Mouse (Mus musculus) forebrain, embryonic 11.5 days (tissue): ENCODE measurements at regions not wholly inside any gene's neighbourhood (a gene's known extent, or its start where the extent isn't known, plus 50 kb on each side); places are given as distances from the start of the nearest gene placed in this dataset.

Experiments used
- ATAC-seq: fragments of 200-750 bp; cut with Nextera tagmentation; replicated peaks from 2 replicates; pipeline ENCODE4 v1.8.0; 2017; ENCODE audit warnings: moderate TSS enrichment; ENCODE audit not compliant: low FRiP score
- DNase-seq: peaks from one replicate; pipeline ENCODE4 v3.0.0-alpha.2; 2017; ENCODE audit warnings: low spot score
- H3K27ac ChIP-seq: fragments of 300-500 bp; sonication (generic); 2 replicates; pipeline ENCODE4 v1.5.1; 2014; ENCODE audit warnings: low read depth, low read length
- H3K27me3 ChIP-seq: fragments of 300-500 bp; sonication (generic); 2 replicates; pipeline ENCODE4 v1.6.1; 2014; ENCODE audit warnings: mild to moderate bottlenecking, low read length, mixed read lengths; ENCODE audit not compliant: control insufficient read depth, insufficient read depth
- H3K36me3 ChIP-seq: fragments of 300-500 bp; sonication (generic); 2 replicates; pipeline ENCODE4 v1.6.1; 2014; ENCODE audit warnings: mild to moderate bottlenecking, low read length, moderate library complexity, mixed read lengths; ENCODE audit not compliant: control insufficient read depth, insufficient read depth
- H3K4me1 ChIP-seq: fragments of 300-500 bp; sonication (generic); replicated peaks from 2 replicates; pipeline ENCODE4 v1.6.1; 2014; ENCODE audit warnings: low read length, mixed read lengths; ENCODE audit not compliant: control insufficient read depth, insufficient read depth
- H3K4me2 ChIP-seq: fragments of 300-500 bp; sonication (generic); 2 replicates; pipeline ENCODE4 v1.6.1; 2014; ENCODE audit warnings: low read depth, mild to moderate bottlenecking, low read length, moderate library complexity, mixed read lengths; ENCODE audit not compliant: severe bottlenecking
- H3K4me3 ChIP-seq: fragments of 300-500 bp; sonication (generic); 2 replicates; pipeline ENCODE4 v1.5.1; 2014; ENCODE audit warnings: low read depth, low read length
- H3K9ac ChIP-seq: fragments of 300-500 bp; sonication (generic); 2 replicates; pipeline ENCODE4 v1.6.1; 2014; ENCODE audit warnings: low read length
- H3K9me3 ChIP-seq: fragments of 300-500 bp; sonication (generic); 2 replicates; pipeline ENCODE4 v1.6.1; 2016; ENCODE audit warnings: low read length, mixed read lengths; ENCODE audit not compliant: control insufficient read depth
- WGBS: fragments of 180-500 bp; shearing (Covaris S2); extraction: QIAGEN DNeasy Blood & Tissue Kit; methylation state at CpG from one replicate; pipeline ENCODE4 v1.1.7; 2014; 5-methylcytosine and 5-hydroxymethylcytosine counted together

DNA sequence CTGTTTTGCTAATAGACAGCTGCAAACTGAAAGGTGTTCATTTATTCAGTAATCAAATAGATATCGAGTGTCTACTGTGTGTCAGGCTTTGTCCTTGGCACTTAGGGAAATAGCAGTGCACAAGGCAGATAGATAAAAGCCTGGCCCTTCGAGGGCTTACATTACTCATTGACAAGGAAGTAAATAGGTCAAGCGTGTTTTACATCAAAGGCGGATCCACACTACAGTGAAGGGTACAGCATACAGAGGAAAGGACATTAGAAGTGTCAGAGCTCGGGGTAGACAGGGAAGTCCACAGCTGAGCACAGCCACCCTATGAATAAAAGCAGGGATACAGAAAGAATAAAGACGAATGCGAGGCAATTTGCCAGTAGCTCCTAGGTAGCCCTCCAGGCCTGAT lies 251.6 kb upstream of the Zfp703 start:
- Histone ChIP-seq H3K27me3 (no peaks in the 10 kb centered on the region), H3K9ac (no peak overlapping the region), H3K27ac (no peak overlapping the region), H3K4me2 (no peak overlapping the region), H3K4me1 (no peaks in the 10 kb centered on the region), H3K4me3 (no peak overlapping the region), H3K9me3 (no peaks in the 10 kb centered on the region), H3K36me3 (no peaks in the 10 kb centered on the region)
- ATAC-seq (no peak), DNase-seq (no peak)
- WGBS, result 79% methylated on average over 7 of the region's 7 CpGs

- Histone ChIP-seq H3K4me2 (no peak overlapping the region), H3K27ac (no peak overlapping the region), H3K9me3 (no peaks in the 10 kb centered on the region), H3K4me3 (no peak overlapping the region), H3K9ac (no peak overlapping the region), H3K4me1 (no peaks in the 10 kb centered on the region), H3K27me3 (no peaks in the 10 kb centered on the region), H3K36me3 (no peaks in the 10 kb centered on the region)
- no peak for ATAC-seq
- 78% methylated on average over 5 of the region's 5 CpGs for WGBS
- no peak for DNase-seq
These were observed 247.8 kb upstream of the Zfp703 start for GRCm38 (mm10) chr8:26729351-26729750.

DNA sequence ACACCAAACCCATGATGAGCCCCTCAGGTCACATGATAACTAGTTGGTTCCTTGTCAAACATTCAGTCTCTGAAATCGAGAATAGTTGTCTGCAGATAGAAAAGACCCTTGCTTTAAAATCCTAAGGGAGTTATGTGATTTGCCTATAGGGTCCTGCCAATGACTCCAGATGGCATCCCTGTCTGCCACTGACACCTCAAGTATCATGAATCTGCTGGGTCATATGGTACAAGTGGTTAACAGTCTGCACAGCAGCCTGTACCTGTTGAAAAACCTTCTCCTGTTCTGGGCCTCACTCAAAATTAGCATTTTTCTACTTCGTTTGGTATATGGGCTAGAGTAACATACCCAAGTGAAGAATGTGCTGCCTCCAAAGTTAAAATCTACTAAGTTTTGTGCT lies 246.0 kb upstream of the Zfp703 start:
- Histone ChIP-seq H3K9ac (no peak overlapping the region), H3K4me3 (no peak overlapping the region), H3K4me1 (no peaks in the 10 kb centered on the region), H3K4me2 (no peak overlapping the region), H3K27ac (no peak overlapping the region), H3K27me3 (no peaks in the 10 kb centered on the region), H3K9me3 (no peaks in the 10 kb centered on the region), H3K36me3 (no peaks in the 10 kb centered on the region)
- 85% methylated on average over 2 of the region's 2 CpGs for WGBS
- DNase-seq, result no peak
- ATAC-seq, result no peak

DNA sequence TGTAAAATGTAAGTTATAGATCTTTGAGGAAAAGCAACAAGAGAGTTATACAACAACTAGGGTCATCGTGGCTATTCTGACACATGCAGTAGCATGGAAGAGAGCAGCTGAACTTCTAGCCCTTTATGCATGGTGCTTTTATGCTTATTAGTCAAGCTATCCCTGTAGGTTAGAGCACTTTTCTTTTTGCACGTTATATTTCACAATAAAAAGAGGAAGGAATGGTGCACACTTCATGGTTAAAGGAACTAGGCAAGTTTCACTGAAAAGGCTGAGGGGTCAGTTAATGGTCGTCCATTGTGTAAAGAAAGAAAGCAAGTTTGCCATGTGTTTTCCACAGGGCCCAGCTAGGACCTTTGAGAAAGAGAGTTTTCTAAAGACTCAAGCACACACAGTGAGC lies 232.7 kb upstream of the Zfp703 start:
- 66% methylated on average over 3 of the region's 3 CpGs for whole genome bisulfite sequencing
- H3K27me3 ChIP-seq, result no peaks in the 10 kb centered on the region
- DNase-seq (no peak), ATAC-seq (no peak)
- H3K9me3 ChIP-seq, result no peaks in the 10 kb centered on the region
- H3K4me2 ChIP-seq, result no peak overlapping the region
- H3K4me3 ChIP-seq, result no peak overlapping the region
- H3K9ac ChIP-seq, result no peak overlapping the region
- no peak overlapping the region for H3K27ac ChIP-seq
- no peaks in the 10 kb centered on the region for H3K36me3 ChIP-seq
- 0 out of 2 replicates have a peak, but pooled peaks cover 2% of the 10 kb centered on the region for H3K4me1 ChIP-seq

GRCm38 (mm10) chr8:26746811-26747210 lies 230.3 kb upstream of the Zfp703 start:
- no peak overlapping the region for H3K27ac ChIP-seq
- WGBS, result 91% methylated on average over 3 of the region's 3 CpGs
- H3K36me3 ChIP-seq, result no peaks in the 10 kb centered on the region
- H3K4me1 ChIP-seq, result 0 out of 2 replicates have a peak, but pooled peaks cover 2% of the 10 kb centered on the region
- ATAC-seq (no peak), DNase-seq (no peak)
- no peak overlapping the region for H3K4me2 ChIP-seq
- no peak overlapping the region for H3K4me3 ChIP-seq
- H3K9ac ChIP-seq, result no peak overlapping the region
- H3K9me3 ChIP-seq, result no peaks in the 10 kb centered on the region
- no peaks in the 10 kb centered on the region for H3K27me3 ChIP-seq

GRCm38 (mm10) chr8:26747241-26747972 lies 229.7 kb upstream of the Zfp703 start:
- H3K4me1 ChIP-seq, result 0 out of 2 replicates have a peak, but pooled peaks cover 2% of the 10 kb centered on the region
- H3K9ac ChIP-seq, result no peak overlapping the region
- no peak overlapping the region for H3K4me3 ChIP-seq
- no peaks in the 10 kb centered on the region for H3K27me3 ChIP-seq
- H3K27ac ChIP-seq, result no peak overlapping the region
- 68% methylated on average over 19 of the region's 19 CpGs for WGBS
- H3K9me3 ChIP-seq, result no peaks in the 10 kb centered on the region
- DNase-seq, result no peak
- H3K4me2 ChIP-seq, result no peak overlapping the region
- no peaks in the 10 kb centered on the region for H3K36me3 ChIP-seq
- ATAC-seq, result no peak

- Histone ChIP-seq H3K27ac (no peak overlapping the region), H3K9me3 (no peaks in the 10 kb centered on the region), H3K4me3 (no peak overlapping the region), H3K36me3 (no peaks in the 10 kb centered on the region), H3K27me3 (no peaks in the 10 kb centered on the region), H3K4me2 (no peak overlapping the region), H3K4me1 (0 out of 2 replicates have a peak, but pooled peaks cover 2% of the 10 kb centered on the region), H3K9ac (no peak overlapping the region)
- ATAC-seq (no peak), DNase-seq (no peak)
- 76% methylated on average over 14 of the region's 14 CpGs for WGBS
These were observed 228.8 kb upstream of the Zfp703 start for GRCm38 (mm10) chr8:26748161-26748971.

- Histone ChIP-seq H3K4me1 (0 out of 2 replicates have a peak, but pooled peaks cover 2% of the 10 kb centered on the region), H3K4me2 (no peak overlapping the region), H3K9ac (no peak overlapping the region), H3K27ac (no peak overlapping the region), H3K4me3 (no peak overlapping the region), H3K27me3 (no peaks in the 10 kb centered on the region), H3K9me3 (no peaks in the 10 kb centered on the region; the same call in 1 of the 2 replicates), H3K36me3 (no peaks in the 10 kb centered on the region)
- 95% methylated on average over 1 of the region's 1 CpGs for WGBS
- no peak for DNase-seq
- no peak for ATAC-seq
These were observed 228.2 kb upstream of the Zfp703 start for GRCm38 (mm10) chr8:26748972-26749291.
